Mouse (Mus musculus) heart, embryonic 16.5 days (tissue): ENCODE data around the gene Cd109. TPM values are rescaled to one million over a fixed set of nuclear protein-coding genes. Genes with fewer than 3 reads are reported as not detected.

Experiments
- ATAC-seq: fragments of 200-750 bp; cut with Nextera tagmentation; replicated peaks from 2 replicates; pipeline ENCODE4 v1.8.0; 2017; ENCODE audit warnings: moderate number of reproducible peaks; ENCODE audit not compliant: insufficient read depth, low FRiP score; ENCODE audit errors: extremely low read depth
- H3K27ac ChIP-seq: fragments of 300-500 bp; sonication (generic); 2 replicates; pipeline ENCODE4 v1.5.1; 2014; ENCODE audit warnings: mild to moderate bottlenecking, low read length, control low read depth, moderate library complexity
- H3K27me3 ChIP-seq: fragments of 300-500 bp; sonication (generic); 2 replicates; pipeline ENCODE4 v1.6.1; 2014; ENCODE audit warnings: low read length, mixed read lengths; ENCODE audit not compliant: control insufficient read depth, insufficient read depth
- H3K36me3 ChIP-seq: fragments of 300-500 bp; sonication (generic); 2 replicates; pipeline ENCODE4 v1.6.1; 2014; ENCODE audit not compliant: control insufficient read depth, insufficient read depth
- H3K4me1 ChIP-seq: fragments of 300-500 bp; sonication (generic); 2 replicates; pipeline ENCODE4 v1.6.1; 2014; ENCODE audit warnings: low read length, mixed read lengths; ENCODE audit not compliant: control insufficient read depth, insufficient read depth
- H3K4me2 ChIP-seq: fragments of 300-500 bp; sonication (generic); 2 replicates; pipeline ENCODE4 v1.6.1; 2014; ENCODE audit warnings: low read depth, mild to moderate bottlenecking, control low read depth, low read length
- H3K4me3 ChIP-seq: fragments of 300-500 bp; sonication (generic); 2 replicates; pipeline ENCODE4 v1.5.1; 2014; ENCODE audit warnings: mild to moderate bottlenecking, control low read depth, low read length
- H3K9ac ChIP-seq: fragments of 300-500 bp; sonication (generic); 2 replicates; pipeline ENCODE4 v1.6.1; 2014; ENCODE audit warnings: low read length, control low read depth
- H3K9me3 ChIP-seq: fragments of 300-500 bp; sonication (generic); replicated peaks from 2 replicates; pipeline ENCODE4 v1.6.1; 2016; ENCODE audit warnings: low read length; ENCODE audit not compliant: control insufficient read depth
- WGBS: fragments of 180-500 bp; shearing (Covaris S2); extraction: QIAGEN DNeasy Blood & Tissue Kit; methylation state at CpG from one replicate; pipeline ENCODE4 v1.1.7; 2014; 5-methylcytosine and 5-hydroxymethylcytosine counted together
- polyA plus RNA-seq: library from polyadenylated mRNA; unstranded; fragments of >200 nt; fragmentation: Nextera tagmentation; extraction: Ambion mirVana; gene quantifications from 2 replicates; pipeline ENCODE4 v1.2.1, GENCODE M21; 2015

The Cd109 gene
- polyA plus RNA-seq, 1 experiment from 2014 or later = 3.6 TPM

- Histone ChIP-seq H3K4me3 (no peak overlapping the region), H3K36me3 (no peaks in the 10 kb centered on the region), H3K27me3 (no peaks in the 10 kb centered on the region), H3K4me1 (no peaks in the 10 kb centered on the region), H3K9ac (no peak overlapping the region), H3K9me3 (no peaks in the 10 kb centered on the region), H3K27ac (no peak overlapping the region), H3K4me2 (peak overlapping the region; percentile 15; the same call in 1 of the 2 replicates)
- ATAC-seq = no peak
- WGBS = 43% methylated on average over 6 of the region's 6 CpGs
Measured at GRCm38 (mm10) chr9:78629991-78630390, 14.6 kb downstream of the Cd109 start.

GRCm38 (mm10) chr9:78631755-78632434, 16.5 kb downstream of the Cd109 start:
- no peaks in the 10 kb centered on the region for H3K27me3 ChIP-seq
- H3K4me1 ChIP-seq = no peaks in the 10 kb centered on the region
- no peak overlapping the region for H3K4me2 ChIP-seq
- no peak overlapping the region for H3K27ac ChIP-seq
- no peak overlapping the region for H3K9ac ChIP-seq
- no peaks in the 10 kb centered on the region for H3K36me3 ChIP-seq
- WGBS = 62% methylated on average over 6 of the region's 6 CpGs
- H3K4me3 ChIP-seq = no peak overlapping the region
- ATAC-seq = no peak
- no peaks in the 10 kb centered on the region for H3K9me3 ChIP-seq

- H3K27me3 ChIP-seq = no peaks in the 10 kb centered on the region
- H3K27ac ChIP-seq = no peak overlapping the region
- no peak overlapping the region for H3K9ac ChIP-seq
- H3K36me3 ChIP-seq = no peaks in the 10 kb centered on the region
- H3K4me2 ChIP-seq = no peak overlapping the region
- WGBS = 61% methylated on average over 3 of the region's 3 CpGs
- H3K4me1 ChIP-seq = no peaks in the 10 kb centered on the region
- H3K9me3 ChIP-seq = no peaks in the 10 kb centered on the region
- H3K4me3 ChIP-seq = no peak overlapping the region
- ATAC-seq = no peak
Measured at GRCm38 (mm10) chr9:78633976-78634375, 18.6 kb downstream of the Cd109 start.

GRCm38 (mm10) chr9:78641386-78641785, 26.0 kb downstream of the Cd109 start:
- no peaks in the 10 kb centered on the region for H3K9me3 ChIP-seq
- H3K27ac ChIP-seq = no peak overlapping the region
- 86% methylated on average over 4 of the region's 4 CpGs for WGBS
- H3K27me3 ChIP-seq = no peaks in the 10 kb centered on the region
- no peak overlapping the region for H3K4me2 ChIP-seq
- no peak overlapping the region for H3K4me3 ChIP-seq
- no peak overlapping the region for H3K9ac ChIP-seq
- H3K36me3 ChIP-seq = no peaks in the 10 kb centered on the region
- ATAC-seq = no peak
- H3K4me1 ChIP-seq = no peaks in the 10 kb centered on the region

GRCm38 (mm10) chr9:78646008-78646777, 30.8 kb downstream of the Cd109 start:
- Histone ChIP-seq H3K27ac (no peak overlapping the region), H3K4me2 (no peak overlapping the region), H3K27me3 (no peaks in the 10 kb centered on the region), H3K4me3 (no peak overlapping the region), H3K36me3 (no peaks in the 10 kb centered on the region), H3K9ac (no peak overlapping the region), H3K9me3 (no peaks in the 10 kb centered on the region), H3K4me1 (no peaks in the 10 kb centered on the region)
- 41% methylated on average over 6 of the region's 6 CpGs for WGBS
- ATAC-seq = no peak

GRCm38 (mm10) chr9:78648641-78649040, 33.3 kb downstream of the Cd109 start:
- H3K27me3 ChIP-seq = no peaks in the 10 kb centered on the region
- no peaks in the 10 kb centered on the region for H3K4me1 ChIP-seq
- no peaks in the 10 kb centered on the region for H3K36me3 ChIP-seq
- no peak overlapping the region for H3K9ac ChIP-seq
- ATAC-seq = no peak
- no peaks in the 10 kb centered on the region for H3K9me3 ChIP-seq
- 76% methylated on average over 8 of the region's 8 CpGs for WGBS
- H3K4me3 ChIP-seq = no peak overlapping the region
- H3K27ac ChIP-seq = no peak overlapping the region
- no peak overlapping the region for H3K4me2 ChIP-seq

GRCm38 (mm10) chr9:78649398-78649797, 34.1 kb downstream of the Cd109 start:
- H3K27ac ChIP-seq = no peak overlapping the region
- ATAC-seq = no peak
- H3K36me3 ChIP-seq = no peaks in the 10 kb centered on the region
- no peaks in the 10 kb centered on the region for H3K9me3 ChIP-seq
- no peaks in the 10 kb centered on the region for H3K4me1 ChIP-seq
- no peak overlapping the region for H3K4me2 ChIP-seq
- H3K9ac ChIP-seq = no peak overlapping the region
- H3K27me3 ChIP-seq = no peaks in the 10 kb centered on the region
- no peak overlapping the region for H3K4me3 ChIP-seq

GRCm38 (mm10) chr9:78657564-78657963, 42.2 kb downstream of the Cd109 start:
- Histone ChIP-seq H3K4me3 (no peak overlapping the region), H3K9ac (no peak overlapping the region), H3K4me2 (no peak overlapping the region), H3K27me3 (no peaks in the 10 kb centered on the region), H3K9me3 (no peaks in the 10 kb centered on the region), H3K36me3 (no peaks in the 10 kb centered on the region), H3K27ac (no peak overlapping the region), H3K4me1 (no peaks in the 10 kb centered on the region)
- 75% methylated on average over 5 of the region's 5 CpGs for WGBS
- ATAC-seq = no peak

- no peak overlapping the region for H3K4me3 ChIP-seq
- H3K4me1 ChIP-seq = peaks cover 2% of the 10 kb centered on the region; the same call in 1 of the 2 replicates
- no peak overlapping the region for H3K9ac ChIP-seq
- no peaks in the 10 kb centered on the region for H3K27me3 ChIP-seq
- 81% methylated on average over 13 of the region's 13 CpGs for WGBS
- ATAC-seq = no peak
- no peak overlapping the region for H3K4me2 ChIP-seq
- no peaks in the 10 kb centered on the region for H3K9me3 ChIP-seq
- no peak overlapping the region for H3K27ac ChIP-seq
- no peaks in the 10 kb centered on the region for H3K36me3 ChIP-seq
Measured at GRCm38 (mm10) chr9:78671446-78671985, 56.2 kb downstream of the Cd109 start.
